8 mouse cellular contexts compared by ENCODE assay signal in genomic region chr1:130715561-130716217, GRCm38 (mm10). TPM values are rescaled to one million over a fixed set of nuclear protein-coding genes. Genes with fewer than 3 reads are reported as not detected.
DNase-seq lines count a peak whose midpoint lies in the region; ATAC-seq and TF ChIP-seq lines count a peak whose summit lies in the region.

Gene Gm29427, minus strand, starts transcription at chr1:130715799.

- peak within 1 kb of the TSS; percentile 95 for H3K4me3 ChIP-seq in cortical plate, adult 2 months (ENCODE audit: insufficient read depth, low read length)

- intact Hi-C loops in left cerebral cortex, postnatal 10 days (cut with DNase I): no loop called here

- peak; percentile 77 for TF ChIP-seq POLR2A in cortical plate, adult 2 months (IDR thresholded peaks at IDR 0.05; ENCODE audit: extremely low read depth, insufficient read depth, low read length)

- no peak for TF ChIP-seq CTCF in cortical plate, adult 2 months (IDR thresholded peaks at IDR 0.05; ENCODE audit: extremely low read depth, insufficient read depth, low read length)

- H3K4me1 ChIP-seq in cortical plate, adult 2 months (ENCODE audit: control insufficient read depth, insufficient read depth, low read length): peaks cover 5% of the 10 kb centered on the region

- peak within 1 kb of the TSS; percentile 88 for H3K27ac ChIP-seq in cortical plate, adult 2 months (ENCODE audit: insufficient read depth, low read length)

- DNase-seq in gastrocnemius, postnatal 10 days: peak; percentile 84
- peak; percentile 89 to 93 for DNase-seq in left cerebral cortex, postnatal 10 days (ENCODE audit: extremely low spot score in 1 of 2, low spot score in 2 of 2)
- peak; percentile 96 for DNase-seq in right cerebral cortex, postnatal 25 days
- DNase-seq in urinary bladder, postnatal 4 days (ENCODE audit: low spot score in 2 of 2): peak; percentile 87 to 88

- ATAC-seq in activated CD4-positive, CD25-positive, alpha-beta regulatory T cell, adult 4 months: peak; percentile 86
- peak; percentile 87 for ATAC-seq in inflammation-experienced regulatory T-cells, adult 6 months
- peak; percentile 80 for ATAC-seq in megakaryocyte-erythroid progenitor cell, adult 5-6 weeks (replicated peaks; ENCODE audit: low FRiP score, low TSS enrichment, poor library complexity, severe bottlenecking)

RNA-seq across cellular contexts. Expression of gene Gm29427, which starts in this region (rescaled TPM):
- not detected for polyA plus RNA-seq in activated CD4-positive, CD25-positive, alpha-beta regulatory T cell, adult 4 months (2017; shearing (Covaris generic))
- 0.10 and 0.17 TPM in 2 replicates for polyA plus RNA-seq in cortical plate, adult 2 months (2012; rRNA removed)
- not detected for total RNA-seq in gastrocnemius, postnatal 10 days (2021)
- polyA plus RNA-seq in inflammation-experienced regulatory T-cells, adult 6 months (2017; shearing (Covaris generic)): not detected
- total RNA-seq in left cerebral cortex, postnatal 10 days (2021): not detected
- not detected in 2 replicates for total RNA-seq in megakaryocyte-erythroid progenitor cell, adult 5-6 weeks (2014; fragmentation: Nextera tagmentation)
- 0.19 TPM in 1 of 2 replicates, not detected in the other for total RNA-seq in megakaryocyte-erythroid progenitor cell, adult 5-6 weeks (2017)

Comparison
In these comparisons a context has a peak if more than half of its experiments do, and no peak if none do; other contexts are left out.
1. Peak in every context shown above with its lines: DNase-seq, ATAC-seq, H3K4me3 ChIP-seq and H3K27ac ChIP-seq.
2. Peak in ATAC-seq in activated CD4-positive, CD25-positive, alpha-beta regulatory T cell, adult 4 months; RNA of the gene not detected or under 1 TPM.
3. Peak in DNase-seq in gastrocnemius, postnatal 10 days; RNA of the gene not detected or under 1 TPM.
4. Peak in ATAC-seq in inflammation-experienced regulatory T-cells, adult 6 months; RNA of the gene not detected or under 1 TPM.
5. Peak in DNase-seq in left cerebral cortex, postnatal 10 days; RNA of the gene not detected or under 1 TPM.
6. Peak in ATAC-seq in megakaryocyte-erythroid progenitor cell, adult 5-6 weeks; RNA of the gene not detected or under 1 TPM.